ENCODE assay signal across 10 mouse cellular contexts in genomic region chr19:14045456-14045855, GRCm38 (mm10).
DNase-seq lines count a peak whose midpoint lies in the region; ATAC-seq and TF ChIP-seq lines count a peak whose summit lies in the region.
"Had no signal": no experiment of that assay in that cellular context is flagged by ENCODE, and none has a peak within 500 bp of the region (broad histone marks: within the 10 kb centered on the region; RNA-seq: fewer than 3 reads in every experiment).

No protein-coding gene starts in this region.

- TF ChIP-seq CTCF in heart, adult 2 months (IDR thresholded peaks at IDR 0.05) = peak; percentile 43
- peak; percentile 19; the same call in 1 of the 2 replicates for TF ChIP-seq CTCF in lung, embryonic 14.5 days (IDR thresholded peaks at IDR 0.05; ENCODE audit: low read depth)
- TF ChIP-seq CTCF in G1E (IDR thresholded peaks at IDR 0.05; ENCODE audit: low read depth, low read length) = peak; percentile 9; the same call in 1 of the 2 replicates

- no peaks in the 10 kb centered on the region for H3K36me3 ChIP-seq in heart, adult 2 months (ENCODE audit: control insufficient read depth, insufficient read depth, low read length)
- no peaks in the 10 kb centered on the region for H3K36me3 ChIP-seq in lung, embryonic 14.5 days (ENCODE audit: insufficient read depth)
- H3K36me3 ChIP-seq in G1E (replicated peaks) = no peaks in the 10 kb centered on the region
- H3K36me3 ChIP-seq: heart, embryonic 12.5 days; liver, embryonic 15.5 days had no signal

- no peaks in the 10 kb centered on the region for H3K27me3 ChIP-seq in heart, adult 2 months (ENCODE audit: control insufficient read depth, insufficient read depth, low read length)
- H3K27me3 ChIP-seq in lung, embryonic 14.5 days (ENCODE audit: insufficient read depth, low read length) = no peaks in the 10 kb centered on the region
- H3K27me3 ChIP-seq in G1E (ENCODE audit: insufficient read depth, low read length) = no peaks in the 10 kb centered on the region
- H3K27me3 ChIP-seq: heart, embryonic 12.5 days; liver, embryonic 15.5 days had no signal

- intact Hi-C loops in heart, adult 2 months (cut with DNase I) = no loop called here

- no peak overlapping the region for H3K9ac ChIP-seq in heart, adult 2 months (ENCODE audit: low read depth, low read length)
- no peak overlapping the region for H3K9ac ChIP-seq in lung, embryonic 14.5 days
- H3K9ac ChIP-seq: heart, embryonic 12.5 days; liver, embryonic 15.5 days had no signal

- no peak for DNase-seq in heart, adult 2 months
- DNase-seq in heart, adult 18-20 months = no peak
- peak; percentile 15 for DNase-seq in lung, embryonic 14.5 days
- no peak for DNase-seq in lung, postnatal 10 days
- DNase-seq in G1E (ENCODE audit: low spot score) = no peak
- DNase-seq in embryo, embryonic 11 days = peak; percentile 23
- no peak for DNase-seq in B cell, adult 2 months
- DNase-seq: kidney, adult 18-20 months had no signal

- H3K4me3 ChIP-seq in heart, adult 2 months = no peak overlapping the region
- no peak overlapping the region for H3K4me3 ChIP-seq in lung, embryonic 14.5 days (ENCODE audit: low read depth, low read length)
- no peak overlapping the region for H3K4me3 ChIP-seq in G1E (ENCODE audit: low read depth, low read length)
- H3K4me3 ChIP-seq: heart, embryonic 12.5 days; liver, embryonic 15.5 days had no signal

- H3K4me1 ChIP-seq in heart, adult 2 months (ENCODE audit: control insufficient read depth, insufficient read depth, low read length) = no peaks in the 10 kb centered on the region
- H3K4me1 ChIP-seq in lung, embryonic 14.5 days (ENCODE audit: insufficient read depth) = no peaks in the 10 kb centered on the region
- H3K4me1 ChIP-seq in G1E (ENCODE audit: insufficient read depth, low read depth, low read length) = no peaks in the 10 kb centered on the region
- H3K4me1 ChIP-seq: heart, embryonic 12.5 days; liver, embryonic 15.5 days had no signal

- no peaks in the 10 kb centered on the region for H3K79me2 ChIP-seq in heart, adult 2 months (replicated peaks; ENCODE audit: control insufficient read depth, insufficient read depth, low read length)

- TF ChIP-seq POLR2A in heart, adult 2 months (IDR thresholded peaks at IDR 0.05; ENCODE audit: insufficient read depth, low read depth, low read length) = no peak

- H3K9me3 ChIP-seq in lung, embryonic 14.5 days (ENCODE audit: low read depth, low read length) = no peaks in the 10 kb centered on the region
- no peaks in the 10 kb centered on the region for H3K9me3 ChIP-seq in G1E (replicated peaks)
- H3K9me3 ChIP-seq: heart, embryonic 12.5 days; liver, embryonic 15.5 days had no signal

- no peak for ATAC-seq in lung, embryonic 14.5 days (ENCODE audit: insufficient read depth)
- no peak for ATAC-seq in G1E (ENCODE audit: extremely low read depth, insufficient number of reproducible peaks, low FRiP score, poor library complexity, severe bottlenecking)

- no peak overlapping the region for H3K27ac ChIP-seq in heart, adult 2 months
- H3K27ac ChIP-seq in lung, embryonic 14.5 days (ENCODE audit: low read depth) = no peak overlapping the region
- H3K27ac ChIP-seq: liver, embryonic 15.5 days had no signal

- no peak for TF ChIP-seq EP300 in heart, adult 2 months (IDR thresholded peaks at IDR 0.05; ENCODE audit: insufficient read depth, low read depth, low read length)

- 53% methylated on average over 2 of the region's 2 CpGs for WGBS in heart, adult 2 months
- 50% methylated on average over 2 of the region's 2 CpGs for WGBS in lung, embryonic 14.5 days

- no peak overlapping the region for H3K4me2 ChIP-seq in lung, embryonic 14.5 days
- H3K4me2 ChIP-seq: heart, embryonic 12.5 days; liver, embryonic 15.5 days had no signal

Comparison
In these comparisons a context has a peak if more than half of its experiments do, and no peak if none do; other contexts are left out.
1. DNase-seq: peak in lung, embryonic 14.5 days (single experiment) and embryo, embryonic 11 days (single experiment); none in heart, adult 2 months (0 of 2), heart, adult 18-20 months (0 of 2), lung, postnatal 10 days (single experiment), G1E (single experiment) and B cell, adult 2 months (0 of 2).
2. Peak in every context shown above with its lines, with median percentiles within 50 percentile points of each other: CTCF ChIP-seq.